Comparison of ENCODE assay signal across 8 mouse cellular contexts in genomic region chr12:31654965-31655477, GRCm38 (mm10). TPM values are rescaled to one million over a fixed set of nuclear protein-coding genes. Genes with fewer than 3 reads are reported as not detected.
A peak's percentile ranks its signal among the peaks of the same experiment; 100 is the strongest.
DNase-seq lines count a peak whose midpoint lies in the region; ATAC-seq and TF ChIP-seq lines count a peak whose summit lies in the region.

No protein-coding gene starts in this region.

- H3K4me3 ChIP-seq in heart, adult 2 months = peak overlapping the region; percentile 89
- peak overlapping the region; percentile 95 for H3K4me3 ChIP-seq in ES-Bruce4 (ENCODE audit: low read depth, low read length)
- peak overlapping the region; percentile 89 for H3K4me3 ChIP-seq in forebrain, embryonic 14.5 days (ENCODE audit: low read depth, low read length)
- peak overlapping the region; percentile 92 for H3K4me3 ChIP-seq in liver, embryonic 16.5 days (ENCODE audit: low read depth, low read length)

- peak; percentile 76 for TF ChIP-seq CTCF in heart, adult 2 months (IDR thresholded peaks at IDR 0.05)
- TF ChIP-seq CTCF in ES-Bruce4 (IDR thresholded peaks at IDR 0.05; ENCODE audit: low read depth, low read length) = no peak

- no peak for DNase-seq in heart, adult 2 months
- DNase-seq in heart, postnatal 36 days = no peak
- no peak for DNase-seq in forebrain, embryonic 14.5 days (ENCODE audit: low spot score)
- DNase-seq in ovary, postnatal 36 days (ENCODE audit: low spot score) = no peak
- no peak for DNase-seq in left cerebral cortex, postnatal 25 days (ENCODE audit: low spot score in 2 of 2)
- DNase-seq in thymus, postnatal 4 days = no peak

- intact Hi-C loops in heart, adult 2 months (cut with DNase I) = loop anchor here (1.0 to 10.0 kb wide), 5 partner anchors 21 to 280 kb away; partner anchors contain the start of genes Bcap29 and Cbll1
- intact Hi-C loops in heart, postnatal 36 days (cut with DNase I) = loop anchor here (1.0 to 10.0 kb wide), 5 partner anchors 21 to 300 kb away; partner anchors contain the start of genes Bcap29, Cbll1 and Dld
- intact Hi-C loops in left cerebral cortex, postnatal 25 days (cut with DNase I) = loop anchor here (2.0 to 5.0 kb wide), 3 partner anchors 20 to 272 kb away; partner anchors contain the start of gene Bcap29

- H3K9ac ChIP-seq in heart, adult 2 months (ENCODE audit: low read depth, low read length) = peak overlapping the region; percentile 72
- H3K9ac ChIP-seq in ES-Bruce4 (ENCODE audit: low read depth, poor library complexity, severe bottlenecking) = peak overlapping the region; percentile 85
- H3K9ac ChIP-seq in forebrain, embryonic 14.5 days (ENCODE audit: low read length) = peak overlapping the region; percentile 82
- peak overlapping the region; percentile 80 for H3K9ac ChIP-seq in liver, embryonic 16.5 days (ENCODE audit: low read depth, low read length)

- no peak for TF ChIP-seq EP300 in heart, adult 2 months (IDR thresholded peaks at IDR 0.05; ENCODE audit: insufficient read depth, low read depth, low read length)
- TF ChIP-seq EP300 in ES-Bruce4 (IDR thresholded peaks at IDR 0.05; ENCODE audit: insufficient read depth, low read depth, low read length) = no peak

- no peaks in the 10 kb centered on the region for H3K9me3 ChIP-seq in ES-Bruce4 (replicated peaks; ENCODE audit: control insufficient read depth, insufficient read depth, low read length, poor library complexity, severe bottlenecking)
- no peaks in the 10 kb centered on the region for H3K9me3 ChIP-seq in forebrain, embryonic 14.5 days (replicated peaks; ENCODE audit: control insufficient read depth, low read length)
- no peaks in the 10 kb centered on the region for H3K9me3 ChIP-seq in liver, embryonic 16.5 days (replicated peaks; ENCODE audit: control insufficient read depth, low read length)

- H3K27me3 ChIP-seq in heart, adult 2 months (ENCODE audit: control insufficient read depth, insufficient read depth, low read length) = no peaks in the 10 kb centered on the region
- no peaks in the 10 kb centered on the region for H3K27me3 ChIP-seq in ES-Bruce4 (ENCODE audit: control insufficient read depth, insufficient read depth, low read length, poor library complexity, severe bottlenecking)
- H3K27me3 ChIP-seq in forebrain, embryonic 14.5 days (replicated peaks; ENCODE audit: control insufficient read depth, insufficient read depth, low read length) = no peaks in the 10 kb centered on the region
- H3K27me3 ChIP-seq in liver, embryonic 16.5 days (ENCODE audit: control insufficient read depth, insufficient read depth, low read depth, low read length) = no peaks in the 10 kb centered on the region

- H3K4me2 ChIP-seq in forebrain, embryonic 14.5 days (ENCODE audit: low read length) = peak overlapping the region; percentile 81
- peak overlapping the region; percentile 80 for H3K4me2 ChIP-seq in liver, embryonic 16.5 days (ENCODE audit: low read depth, low read length)

- no peaks in the 10 kb centered on the region for H3K79me2 ChIP-seq in heart, adult 2 months (replicated peaks; ENCODE audit: control insufficient read depth, insufficient read depth, low read length)

- peak overlapping the region; percentile 97 for H3K27ac ChIP-seq in heart, adult 2 months
- no peak overlapping the region for H3K27ac ChIP-seq in ES-Bruce4 (ENCODE audit: insufficient read depth, low read length)
- H3K27ac ChIP-seq in forebrain, embryonic 14.5 days (ENCODE audit: low read depth, low read length) = peak overlapping the region; percentile 65; the same call in 1 of the 2 replicates
- peak overlapping the region; percentile 74 for H3K27ac ChIP-seq in liver, embryonic 16.5 days (ENCODE audit: low read length)

- no peak for TF ChIP-seq POLR2A in heart, adult 2 months (IDR thresholded peaks at IDR 0.05; ENCODE audit: insufficient read depth, low read depth, low read length)
- TF ChIP-seq POLR2A in ES-Bruce4 (IDR thresholded peaks at IDR 0.05; ENCODE audit: insufficient read depth, low read length) = no peak

- no peak; the same call in none of the 2 replicates for ATAC-seq in forebrain, embryonic 14.5 days
- ATAC-seq in liver, embryonic 16.5 days (ENCODE audit: low read depth) = peak; percentile 68

- under 1% methylated on average over 29 of the region's 29 CpGs for WGBS in heart, adult 2 months
- under 1% methylated on average over 29 of the region's 29 CpGs for WGBS in forebrain, embryonic 14.5 days
- under 1% methylated on average over 29 of the region's 29 CpGs for WGBS in liver, embryonic 16.5 days (ENCODE audit: insufficient replicate concordance)

- no peaks in the 10 kb centered on the region for H3K36me3 ChIP-seq in heart, adult 2 months (ENCODE audit: control insufficient read depth, insufficient read depth, low read length)
- peaks cover 9% of the 10 kb centered on the region; the same call in 1 of the 2 replicates for H3K36me3 ChIP-seq in ES-Bruce4 (ENCODE audit: control insufficient read depth, insufficient read depth, low read length, poor library complexity, severe bottlenecking)
- H3K36me3 ChIP-seq in forebrain, embryonic 14.5 days (ENCODE audit: control insufficient read depth, insufficient read depth, low read length) = no peaks in the 10 kb centered on the region
- no peaks in the 10 kb centered on the region for H3K36me3 ChIP-seq in liver, embryonic 16.5 days (ENCODE audit: control insufficient read depth, insufficient read depth)

- peaks cover 2% of the 10 kb centered on the region for H3K4me1 ChIP-seq in heart, adult 2 months (ENCODE audit: control insufficient read depth, insufficient read depth, low read length)
- no peaks in the 10 kb centered on the region for H3K4me1 ChIP-seq in ES-Bruce4 (ENCODE audit: control insufficient read depth, insufficient read depth, low read length)
- H3K4me1 ChIP-seq in forebrain, embryonic 14.5 days (ENCODE audit: control insufficient read depth, insufficient read depth, low read length) = peaks cover 3% of the 10 kb centered on the region; the same call in 1 of the 2 replicates
- peaks cover 6% of the 10 kb centered on the region for H3K4me1 ChIP-seq in liver, embryonic 16.5 days (ENCODE audit: control insufficient read depth, low read depth, low read length)

RNA-seq across cellular contexts. Expression of gene Cog5, which starts 0.4 kb away (rescaled TPM):
- 10 to 100 TPM; 55.8 to 58.3 TPM for total RNA-seq in heart, adult 2 months (2021)
- polyA plus RNA-seq in heart, adult 2 months (2012; rRNA removed) = 24.7 and 48.2 TPM in 2 replicates
- 10 to 100 TPM; 54.1 to 57.1 TPM for total RNA-seq in heart, postnatal 36 days (2021)
- polyA plus RNA-seq in ES-Bruce4 (2011; ENCODE audit: insufficient read depth, insufficient read length, low read depth, missing spikeins) = 50.6 and 53.6 TPM in 2 replicates
- polyA plus RNA-seq in forebrain, embryonic 14.5 days (2014; fragmentation: Nextera tagmentation; extraction: Ambion mirVana) = 25.1 and 26.3 TPM in 2 replicates
- polyA plus RNA-seq in liver, embryonic 16.5 days (2015; fragmentation: Nextera tagmentation; extraction: Ambion mirVana) = 7.6 and 7.7 TPM in 2 replicates
- total RNA-seq in left cerebral cortex, postnatal 25 days (2021) = 10 to 100 TPM; 37.4 to 43.5 TPM

RNA-seq across cellular contexts. Expression of gene Dus4l, which starts 0.4 kb away (rescaled TPM):
- 1 to 10 TPM; 7.9 to 8.8 TPM for total RNA-seq in heart, adult 2 months (2021)
- polyA plus RNA-seq in heart, adult 2 months (2012; rRNA removed) = 3.3 and 5.9 TPM in 2 replicates
- total RNA-seq in heart, postnatal 36 days (2021) = 1 to 10 TPM; 7.2 to 7.6 TPM
- polyA plus RNA-seq in ES-Bruce4 (2011; ENCODE audit: insufficient read depth, insufficient read length, low read depth, missing spikeins) = 23.0 and 23.9 TPM in 2 replicates
- 6.3 and 9.6 TPM in 2 replicates for polyA plus RNA-seq in forebrain, embryonic 14.5 days (2014; fragmentation: Nextera tagmentation; extraction: Ambion mirVana)
- polyA plus RNA-seq in liver, embryonic 16.5 days (2015; fragmentation: Nextera tagmentation; extraction: Ambion mirVana) = 2.4 and 2.6 TPM in 2 replicates
- 1 to 10 TPM; 8.7 to 8.9 TPM for total RNA-seq in left cerebral cortex, postnatal 25 days (2021)

RNA-seq across cellular contexts. Expression of gene Bcap29, which starts 20.6 kb away (rescaled TPM):
- total RNA-seq in heart, adult 2 months (2021) = 10 to 100 TPM; 30.9 to 34.3 TPM
- polyA plus RNA-seq in heart, adult 2 months (2012; rRNA removed) = 7.9 and 22.0 TPM in 2 replicates
- total RNA-seq in heart, postnatal 36 days (2021) = 10 to 100 TPM; 29.5 to 33.7 TPM
- 33.1 and 33.2 TPM in 2 replicates for polyA plus RNA-seq in ES-Bruce4 (2011; ENCODE audit: insufficient read depth, insufficient read length, low read depth, missing spikeins)
- polyA plus RNA-seq in forebrain, embryonic 14.5 days (2014; fragmentation: Nextera tagmentation; extraction: Ambion mirVana) = 27.8 and 32.7 TPM in 2 replicates
- polyA plus RNA-seq in liver, embryonic 16.5 days (2015; fragmentation: Nextera tagmentation; extraction: Ambion mirVana) = 18.3 and 18.6 TPM in 2 replicates
- total RNA-seq in left cerebral cortex, postnatal 25 days (2021) = 10 to 100 TPM; 34.8 to 37.2 TPM

RNA-seq across cellular contexts. Expression of gene Gpr22, which starts 58.7 kb away (rescaled TPM):
- 10 to 100 TPM; 19.0 to 29.6 TPM for total RNA-seq in heart, adult 2 months (2021)
- 12.4 and 37.9 TPM in 2 replicates for polyA plus RNA-seq in heart, adult 2 months (2012; rRNA removed)
- 10 to 100 TPM; 11.1 to 24.8 TPM for total RNA-seq in heart, postnatal 36 days (2021)
- polyA plus RNA-seq in ES-Bruce4 (2011; ENCODE audit: insufficient read depth, insufficient read length, low read depth, missing spikeins) = not detected in 2 replicates
- 10.8 and 13.0 TPM in 2 replicates for polyA plus RNA-seq in forebrain, embryonic 14.5 days (2014; fragmentation: Nextera tagmentation; extraction: Ambion mirVana)
- polyA plus RNA-seq in liver, embryonic 16.5 days (2015; fragmentation: Nextera tagmentation; extraction: Ambion mirVana) = 0.09 and 0.12 TPM in 2 replicates
- 10 to 100 TPM; 53.4 to 53.6 TPM for total RNA-seq in left cerebral cortex, postnatal 25 days (2021)
